ENCODE assay signal across 10 mouse cellular contexts in genomic region chr16:38724256-38724655, GRCm38 (mm10). TPM values are rescaled to one million over a fixed set of nuclear protein-coding genes. Genes with fewer than 3 reads are reported as not detected.
DNase-seq lines count a peak whose midpoint lies in the region; ATAC-seq and TF ChIP-seq lines count a peak whose summit lies in the region.
"Had no signal": no experiment of that assay in that cellular context is flagged by ENCODE, and none has a peak within 500 bp of the region (broad histone marks: within the 10 kb centered on the region; RNA-seq: fewer than 3 reads in every experiment).

No protein-coding gene starts in this region.

- H3K4me1 ChIP-seq in hindbrain, embryonic 12.5 days = 0 out of 2 replicates have a peak, but pooled peaks cover 5% of the 10 kb centered on the region
- H3K4me1 ChIP-seq in hindbrain, embryonic 13.5 days (replicated peaks) = no peaks in the 10 kb centered on the region
- peaks cover 5% of the 10 kb centered on the region for H3K4me1 ChIP-seq in lung, adult 2 months (ENCODE audit: control insufficient read depth, insufficient read depth, low read length)
- no peaks in the 10 kb centered on the region; the same call in 1 of the 2 replicates for H3K4me1 ChIP-seq in lung, postnatal 0 days (ENCODE audit: insufficient read depth, low read depth, low read length)

- no peaks in the 10 kb centered on the region for H3K27me3 ChIP-seq in hindbrain, embryonic 12.5 days
- H3K27me3 ChIP-seq in hindbrain, embryonic 13.5 days = no peaks in the 10 kb centered on the region
- no peaks in the 10 kb centered on the region for H3K27me3 ChIP-seq in lung, postnatal 0 days (replicated peaks; ENCODE audit: insufficient read depth, low read length)
- H3K27me3 ChIP-seq: embryonic facial prominence, embryonic 12.5 days had no signal

- TF ChIP-seq CTCF in lung, adult 2 months (IDR thresholded peaks at IDR 0.05; ENCODE audit: insufficient read depth, low read length) = no peak
- no peak for TF ChIP-seq CTCF in lung, postnatal 0 days (IDR thresholded peaks at IDR 0.05)

- no peak for TF ChIP-seq POLR2A in lung, adult 2 months (IDR thresholded peaks at IDR 0.05; ENCODE audit: borderline replicate concordance, extremely low read depth, low read depth, low read length)

- no peak overlapping the region for H3K4me3 ChIP-seq in hindbrain, embryonic 12.5 days
- H3K4me3 ChIP-seq in hindbrain, embryonic 13.5 days = no peak overlapping the region
- H3K4me3 ChIP-seq in lung, adult 2 months (replicated peaks; ENCODE audit: extremely low read depth, low read depth, low read length) = no peak overlapping the region
- H3K4me3 ChIP-seq in lung, postnatal 0 days (ENCODE audit: low read depth, low read length) = no peak overlapping the region
- H3K4me3 ChIP-seq: embryonic facial prominence, embryonic 12.5 days had no signal

- no peak for TF ChIP-seq EP300 in lung, postnatal 0 days (IDR thresholded peaks at IDR 0.05)

- H3K9me3 ChIP-seq in hindbrain, embryonic 12.5 days (replicated peaks) = no peaks in the 10 kb centered on the region
- no peaks in the 10 kb centered on the region for H3K9me3 ChIP-seq in hindbrain, embryonic 13.5 days
- no peaks in the 10 kb centered on the region for H3K9me3 ChIP-seq in lung, postnatal 0 days (ENCODE audit: low read length)
- H3K9me3 ChIP-seq: embryonic facial prominence, embryonic 12.5 days had no signal

- no peak overlapping the region for H3K9ac ChIP-seq in hindbrain, embryonic 12.5 days
- H3K9ac ChIP-seq in hindbrain, embryonic 13.5 days = no peak overlapping the region
- no peak overlapping the region for H3K9ac ChIP-seq in lung, postnatal 0 days (replicated peaks; ENCODE audit: low read depth)
- H3K9ac ChIP-seq: embryonic facial prominence, embryonic 12.5 days had no signal

- no peaks in the 10 kb centered on the region for H3K36me3 ChIP-seq in hindbrain, embryonic 12.5 days
- no peaks in the 10 kb centered on the region for H3K36me3 ChIP-seq in hindbrain, embryonic 13.5 days
- no peaks in the 10 kb centered on the region for H3K36me3 ChIP-seq in lung, postnatal 0 days (ENCODE audit: insufficient read depth, low read length)
- H3K36me3 ChIP-seq: embryonic facial prominence, embryonic 12.5 days had no signal

- 0 out of 2 replicates have a peak overlapping the region, but pooled peaks have one; percentile 12 for H3K27ac ChIP-seq in hindbrain, embryonic 12.5 days
- H3K27ac ChIP-seq in hindbrain, embryonic 13.5 days = no peak overlapping the region
- peak overlapping the region; percentile 83 for H3K27ac ChIP-seq in lung, postnatal 0 days (ENCODE audit: low read length)
- H3K27ac ChIP-seq: embryonic facial prominence, embryonic 12.5 days had no signal

- peak; percentile 21 for DNase-seq in cerebellum, adult 9-11 months
- DNase-seq in cerebellum, adult 11 months = no peak
- DNase-seq in lung, adult 2 months = peak; percentile 7
- DNase-seq in lung, postnatal 36 days = no peak
- DNase-seq in lung, postnatal 0 days (ENCODE audit: low spot score) = peak; percentile 15
- DNase-seq in gastrocnemius, adult 18-20 months (ENCODE audit: low spot score) = no peak

- WGBS in hindbrain, embryonic 12.5 days = 78% methylated on average over 8 of the region's 8 CpGs
- WGBS in hindbrain, embryonic 13.5 days = 86% methylated on average over 8 of the region's 8 CpGs
- WGBS in lung, adult 2 months = 47% methylated on average over 8 of the region's 8 CpGs
- WGBS in lung, postnatal 0 days = 63% methylated on average over 8 of the region's 8 CpGs

- ATAC-seq in hindbrain, embryonic 12.5 days (ENCODE audit: low FRiP score) = no peak
- no peak for ATAC-seq in hindbrain, embryonic 13.5 days (ENCODE audit: low FRiP score)
- no peak; the same call in 1 of the 2 replicates for ATAC-seq in lung, postnatal 0 days

- H3K4me2 ChIP-seq in hindbrain, embryonic 12.5 days (replicated peaks) = no peak overlapping the region
- no peak overlapping the region for H3K4me2 ChIP-seq in hindbrain, embryonic 13.5 days
- 0 out of 2 replicates have a peak overlapping the region, but pooled peaks have one; percentile 9 for H3K4me2 ChIP-seq in lung, postnatal 0 days (replicated peaks; ENCODE audit: low read depth, low read length)
- H3K4me2 ChIP-seq: embryonic facial prominence, embryonic 12.5 days had no signal

RNA-seq across cellular contexts. Expression of gene Arhgap31, which starts 11.2 kb away (rescaled TPM):
- 13.9 and 15.4 TPM in 2 replicates for polyA plus RNA-seq in hindbrain, embryonic 12.5 days (2016; fragmentation: Nextera tagmentation; extraction: Ambion mirVana)
- 5.2 and 6.6 TPM in 2 replicates for polyA plus RNA-seq in hindbrain, embryonic 13.5 days (2015; fragmentation: Nextera tagmentation; extraction: Ambion mirVana)
- polyA plus RNA-seq in lung, adult 2 months (2012; rRNA removed) = 43.9 and 46.8 TPM in 2 replicates
- 19.2 and 23.6 TPM in 2 replicates for polyA plus RNA-seq in lung, postnatal 0 days (2015; fragmentation: Nextera tagmentation; extraction: Ambion mirVana)
- total RNA-seq in gastrocnemius, adult 18-20 months (2021) = 10 to 100 TPM; 12.9 to 15.9 TPM

RNA-seq across cellular contexts. Expression of gene B4galt4, which starts 17.8 kb away (rescaled TPM):
- 29.9 and 33.4 TPM in 2 replicates for polyA plus RNA-seq in hindbrain, embryonic 12.5 days (2016; fragmentation: Nextera tagmentation; extraction: Ambion mirVana)
- 29.1 and 30.0 TPM in 2 replicates for polyA plus RNA-seq in hindbrain, embryonic 13.5 days (2015; fragmentation: Nextera tagmentation; extraction: Ambion mirVana)
- polyA plus RNA-seq in lung, adult 2 months (2012; rRNA removed) = 18.0 and 21.4 TPM in 2 replicates
- polyA plus RNA-seq in lung, postnatal 0 days (2015; fragmentation: Nextera tagmentation; extraction: Ambion mirVana) = 49.0 and 50.0 TPM in 2 replicates
- 1 to 10 TPM; 3.5 to 4.3 TPM for total RNA-seq in gastrocnemius, adult 18-20 months (2021)
- total RNA-seq: MEL had no signal

Comparison
In these comparisons a context has a peak if more than half of its experiments do, and no peak if none do; other contexts are left out.
1. DNase-seq: peak in cerebellum, adult 9-11 months (single experiment), lung, adult 2 months (single experiment) and lung, postnatal 0 days (single experiment); none in cerebellum, adult 11 months (single experiment), lung, postnatal 36 days (single experiment) and gastrocnemius, adult 18-20 months (single experiment).